Mouse (Mus musculus): ENCODE results near the gene Plpp3. TPM values are rescaled to one million over a fixed set of nuclear protein-coding genes. Genes with fewer than 3 reads are reported as not detected.

Plpp3 gene
- total RNA-seq, 2 experiments from 2014 or later, result 147 to 149 TPM

DNA sequence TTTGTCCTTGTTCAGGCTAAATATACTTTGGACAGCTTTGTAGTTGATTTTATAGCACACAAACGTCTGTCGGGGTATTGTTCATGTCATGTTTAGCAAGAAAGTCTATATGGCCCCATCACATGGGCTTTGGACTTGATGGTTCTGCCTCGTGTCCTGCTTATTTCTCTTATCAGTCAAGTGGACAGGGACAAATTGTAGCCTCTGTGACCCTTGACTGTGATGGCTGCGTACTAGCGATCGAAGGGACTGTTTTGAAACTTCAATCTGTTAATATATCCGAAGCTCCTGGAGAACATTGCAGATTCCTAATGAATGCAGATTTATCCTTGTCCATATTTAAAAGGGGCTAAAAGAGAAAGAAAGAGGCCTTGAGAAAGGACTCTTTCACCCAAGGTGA lies 30.7 kb downstream of the Plpp3 start:
- DNase-seq (ENCODE audit: low spot score in 2 of 2), result no peak

DNA sequence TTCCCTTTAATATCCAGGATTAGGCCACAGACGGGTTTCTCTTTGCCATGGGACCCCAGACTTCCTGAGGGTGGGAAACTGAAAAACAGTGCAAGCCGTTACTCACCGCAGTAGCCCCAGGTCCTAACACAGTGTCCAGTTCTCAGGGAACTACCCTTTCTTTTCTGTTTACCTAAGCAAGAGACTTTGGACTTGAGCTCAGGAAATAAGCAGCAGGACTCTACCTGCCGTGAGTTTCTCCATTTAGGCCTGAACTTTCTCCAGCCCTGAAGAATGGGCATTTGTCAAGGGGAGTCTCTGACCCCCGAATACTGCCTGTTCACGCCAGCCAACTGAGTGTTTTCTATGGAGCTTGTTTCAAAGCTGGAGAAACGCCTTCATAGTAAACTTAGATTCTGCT lies 31.7 kb downstream of the Plpp3 start:
- DNase-seq (ENCODE audit: low spot score in 2 of 2), result no peak

- no peak for DNase-seq (ENCODE audit: low spot score in 2 of 2)
Observed at GRCm38 (mm10) chr4:105190826-105191225, 33.7 kb downstream of the Plpp3 start.

- DNase-seq (ENCODE audit: low spot score in 2 of 2), result no peak
Observed at GRCm38 (mm10) chr4:105191550-105191949, 34.4 kb downstream of the Plpp3 start.

DNA sequence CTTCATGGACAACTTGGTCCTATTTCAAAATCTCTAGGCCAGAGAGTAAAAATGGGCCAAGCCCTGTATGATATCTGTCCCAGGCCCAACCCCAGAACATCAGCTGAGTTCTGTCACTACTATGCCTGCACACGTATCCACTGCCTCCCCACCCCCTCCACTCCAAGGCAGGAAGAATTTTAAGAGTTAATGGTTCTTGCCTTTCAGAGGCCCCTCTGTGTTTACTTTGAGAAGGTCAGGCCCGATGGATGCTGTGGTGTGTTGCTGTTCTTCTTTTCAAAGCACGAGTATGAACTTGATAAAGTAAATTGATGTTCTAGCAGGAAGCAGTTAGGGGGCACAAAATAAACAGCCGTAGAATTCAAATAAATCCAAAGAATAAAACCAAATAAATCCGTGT lies 35.5 kb downstream of the Plpp3 start:
- no peak for DNase-seq (ENCODE audit: low spot score in 2 of 2)

- no peak for DNase-seq (ENCODE audit: low spot score in 2 of 2)
Observed at GRCm38 (mm10) chr4:105195256-105195655, 38.1 kb downstream of the Plpp3 start.

DNA sequence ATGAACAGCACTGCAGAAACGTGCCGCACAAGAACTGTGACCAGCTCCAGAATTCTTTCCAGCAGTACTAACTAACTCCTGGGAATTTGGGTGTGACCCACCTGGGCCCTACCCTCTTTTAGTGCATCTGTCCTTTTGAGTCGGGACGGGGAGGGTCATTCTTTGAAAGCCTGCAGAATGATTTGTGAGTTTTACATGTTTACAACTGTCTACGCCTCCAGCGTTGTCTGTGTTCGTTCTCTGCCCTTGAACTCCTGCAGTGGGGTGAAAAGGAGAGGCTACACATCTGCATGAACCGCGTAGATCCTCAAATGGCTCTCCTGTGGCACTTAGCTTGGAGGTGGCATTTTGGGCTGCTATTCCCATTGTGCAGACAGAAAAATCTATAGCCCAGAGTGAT lies 39.0 kb downstream of the Plpp3 start:
- DNase-seq (ENCODE audit: low spot score in 2 of 2), result no peak

- no peak for DNase-seq (ENCODE audit: low spot score in 2 of 2)
Observed at GRCm38 (mm10) chr4:105196993-105197765, 40.0 kb downstream of the Plpp3 start.

GRCm38 (mm10) chr4:105198696-105199095 lies 41.5 kb downstream of the Plpp3 start:
- no peak for DNase-seq (ENCODE audit: low spot score in 2 of 2)

DNA sequence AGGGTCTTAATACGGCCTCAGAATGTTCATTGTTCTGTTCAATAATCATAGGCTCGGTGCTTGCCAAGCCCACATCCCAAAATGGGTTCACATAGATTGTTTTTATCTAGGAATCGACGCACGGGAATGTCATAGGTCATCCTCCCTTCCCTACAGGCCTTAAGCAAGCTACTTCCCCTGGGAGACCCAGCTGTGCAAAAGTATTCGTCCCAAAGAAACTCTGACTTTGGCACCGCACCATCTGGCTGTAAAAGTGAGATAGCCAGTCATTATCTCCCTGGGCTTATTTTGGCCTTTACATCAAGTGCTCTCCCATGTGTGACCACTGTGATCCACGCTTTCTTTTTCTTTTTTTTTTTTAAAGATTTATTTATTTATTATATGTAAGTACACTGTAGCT lies 42.2 kb downstream of the Plpp3 start:
- DNase-seq (ENCODE audit: low spot score in 2 of 2), result no peak

- DNase-seq (ENCODE audit: low spot score in 2 of 2), result no peak
Observed at GRCm38 (mm10) chr4:105200624-105201524, 43.7 kb downstream of the Plpp3 start.

- DNase-seq (ENCODE audit: low spot score in 2 of 2), result no peak
Observed at GRCm38 (mm10) chr4:105202439-105202838, 45.3 kb downstream of the Plpp3 start.

DNA sequence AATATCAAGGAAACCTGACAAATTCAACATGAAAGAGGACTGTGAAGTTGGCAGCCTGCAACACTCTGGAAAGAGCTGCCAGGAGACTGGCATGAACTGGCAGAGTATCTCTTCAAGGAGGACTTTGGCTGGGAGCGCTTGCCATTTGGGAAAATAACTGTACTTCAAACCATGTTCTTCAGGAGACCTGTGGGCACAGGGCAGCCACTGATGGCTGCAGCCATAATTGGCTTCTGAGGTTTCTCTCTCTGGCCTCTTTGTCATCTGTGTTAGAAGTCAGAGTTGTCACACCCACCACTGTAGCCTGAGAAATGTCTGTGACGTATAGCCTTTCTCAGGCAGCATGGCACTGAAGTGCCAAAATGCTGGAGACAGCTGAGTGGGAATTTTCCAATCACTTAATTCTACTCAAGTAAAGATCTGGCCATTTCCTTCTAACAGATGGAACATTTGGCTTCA lies 46.2 kb downstream of the Plpp3 start:
- DNase-seq (ENCODE audit: low spot score in 2 of 2), result no peak

DNA sequence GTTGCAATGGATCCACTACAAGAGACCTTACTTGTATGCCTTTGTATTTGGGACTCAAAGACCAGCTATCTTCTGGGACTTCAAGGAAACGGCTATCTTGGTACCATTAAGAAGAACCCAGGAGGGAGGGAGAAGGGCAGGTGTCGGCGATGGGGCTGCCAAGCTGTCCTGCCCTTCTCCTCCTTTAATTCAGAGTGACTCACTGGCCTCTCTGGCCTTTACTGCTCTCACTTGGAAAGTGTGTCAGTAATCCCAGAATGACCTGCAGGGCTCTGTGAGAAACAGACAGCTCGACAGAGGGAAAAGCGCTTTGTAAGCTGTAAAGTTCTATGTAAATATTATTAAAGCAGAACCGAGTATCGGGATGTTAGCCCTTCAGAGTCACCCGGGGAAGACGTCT lies 46.9 kb downstream of the Plpp3 start:
- no peak for DNase-seq (ENCODE audit: low spot score in 2 of 2)

- no peak for DNase-seq (ENCODE audit: low spot score in 2 of 2)
Observed at GRCm38 (mm10) chr4:105205045-105205851, 48.1 kb downstream of the Plpp3 start.

DNA sequence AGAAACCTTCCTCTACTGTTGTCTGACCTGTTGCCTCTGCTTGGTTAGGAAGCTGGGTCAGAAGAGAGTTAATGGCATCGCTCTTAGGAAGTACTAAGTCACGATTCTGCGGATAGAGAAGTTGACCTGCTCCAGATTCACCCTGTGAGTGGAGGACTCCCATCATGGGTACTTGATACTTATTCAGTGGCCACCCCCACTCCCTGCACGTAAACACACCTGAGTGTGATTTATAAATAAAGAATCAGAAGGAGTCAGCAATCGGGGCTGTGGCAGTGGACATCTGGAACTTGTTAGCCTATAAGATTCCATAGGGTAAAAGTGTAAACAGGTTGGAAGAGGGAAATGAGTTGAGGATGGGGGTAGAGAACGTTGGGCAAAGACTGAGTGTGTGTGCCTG lies 49.0 kb downstream of the Plpp3 start:
- no peak for DNase-seq (ENCODE audit: low spot score in 2 of 2)

DNA sequence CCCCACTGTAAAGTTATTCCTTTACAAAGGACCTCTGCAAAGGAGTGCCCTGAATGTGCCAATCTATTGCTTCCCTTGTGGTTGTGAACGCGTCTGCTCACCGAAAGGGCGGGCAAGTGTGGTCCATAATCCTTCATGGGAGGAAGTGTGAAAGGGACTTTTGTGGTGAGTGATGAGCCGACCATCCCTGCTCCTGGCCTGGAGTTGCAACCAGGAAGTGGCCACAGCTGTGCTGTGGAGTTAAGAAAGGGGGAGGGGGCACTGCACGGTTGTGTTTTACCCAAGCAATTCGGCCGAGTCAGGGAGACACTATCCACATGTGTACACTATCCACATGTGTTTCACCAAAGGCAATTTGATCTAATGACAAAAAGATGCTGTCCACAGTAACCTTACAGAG lies 49.8 kb downstream of the Plpp3 start:
- no peak for DNase-seq (ENCODE audit: low spot score in 2 of 2)

DNA sequence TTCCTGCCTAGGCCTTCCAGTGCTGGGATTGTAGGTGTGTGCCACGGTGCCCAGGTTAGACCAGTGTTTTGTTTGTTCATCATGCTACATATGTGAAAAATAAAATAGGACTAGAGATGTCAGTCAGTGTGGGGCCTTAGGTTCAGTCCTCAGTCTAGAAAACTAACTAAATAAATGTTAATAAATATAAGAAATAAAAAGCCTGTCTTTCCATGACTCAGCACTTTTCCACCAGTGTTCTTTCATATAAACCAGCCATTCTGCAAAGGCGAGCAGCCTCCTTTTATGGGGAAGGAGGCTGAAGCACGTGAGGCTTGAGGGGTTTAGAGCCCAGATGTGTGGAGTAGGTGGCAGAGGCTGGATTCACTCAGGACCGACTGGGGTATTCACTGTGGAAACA lies 50.5 kb downstream of the Plpp3 start:
- DNase-seq (ENCODE audit: low spot score in 2 of 2), result no peak

- DNase-seq (ENCODE audit: low spot score in 2 of 2), result no peak
Observed at GRCm38 (mm10) chr4:105208977-105209376, 51.8 kb downstream of the Plpp3 start.

DNA sequence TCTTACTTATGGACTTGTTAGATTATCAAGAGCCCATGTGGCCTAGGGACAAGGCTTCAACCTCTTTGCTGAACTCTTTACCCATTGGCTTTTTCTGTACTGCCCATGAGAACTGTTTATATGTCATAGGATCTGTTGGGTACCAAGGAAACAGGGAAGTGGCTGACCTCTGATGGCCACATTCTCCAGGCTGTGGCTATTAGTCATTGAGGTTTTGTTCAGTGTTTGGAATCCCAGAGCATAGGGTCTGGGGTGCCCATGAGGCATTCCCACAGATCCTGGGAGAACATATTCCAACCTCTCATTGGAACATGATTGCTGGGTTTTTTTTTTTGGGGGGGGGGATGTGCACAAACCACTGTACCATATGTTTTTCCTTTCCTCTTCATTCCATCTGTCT lies 56.2 kb downstream of the Plpp3 start:
- no peak for DNase-seq (ENCODE audit: low spot score in 2 of 2)

GRCm38 (mm10) chr4:105214438-105214837 lies 57.3 kb downstream of the Plpp3 start:
- no peak for DNase-seq (ENCODE audit: low spot score in 2 of 2)
